12 mouse cellular contexts compared by ENCODE assay signal in genomic region chr13:114915767-114916166, GRCm38 (mm10). TPM values are rescaled to one million over a fixed set of nuclear protein-coding genes. Genes with fewer than 3 reads are reported as not detected.
A peak's percentile ranks its signal among the peaks of the same experiment; 100 is the strongest.
DNase-seq lines count a peak whose midpoint lies in the region; ATAC-seq lines count a peak whose summit lies in the region.
"Had no signal": no experiment of that assay in that cellular context is flagged by ENCODE, and none has a peak within 500 bp of the region (broad histone marks: within the 10 kb centered on the region; RNA-seq: fewer than 3 reads in every experiment).

No protein-coding gene starts in this region.

- 0 out of 2 replicates have a peak, but pooled peaks have one; percentile 7 for ATAC-seq in intestine, embryonic 16.5 days
- ATAC-seq in megakaryocyte-erythroid progenitor cell, adult 5-6 weeks (replicated peaks; ENCODE audit: low FRiP score, low TSS enrichment, poor library complexity, severe bottlenecking), result peak; percentile 79
- ATAC-seq in hindbrain, embryonic 12.5 days (ENCODE audit: low FRiP score), result no peak
- no peak for ATAC-seq in forebrain, embryonic 12.5 days (ENCODE audit: low FRiP score)
- ATAC-seq: forebrain, postnatal 0 days; hindbrain, postnatal 0 days had no signal

- H3K4me2 ChIP-seq in intestine, embryonic 16.5 days (ENCODE audit: low read depth, low read length), result no peak overlapping the region
- H3K4me2 ChIP-seq in hindbrain, embryonic 12.5 days (replicated peaks), result no peak overlapping the region
- H3K4me2 ChIP-seq in forebrain, embryonic 12.5 days, result no peak overlapping the region

- 38% methylated on average over 5 of the region's 5 CpGs for WGBS in intestine, embryonic 16.5 days
- WGBS in hindbrain, embryonic 12.5 days, result 68% methylated on average over 5 of the region's 5 CpGs
- 90% methylated on average over 5 of the region's 5 CpGs for WGBS in forebrain, embryonic 12.5 days

- H3K4me1 ChIP-seq in intestine, embryonic 16.5 days (ENCODE audit: control insufficient read depth, insufficient read depth, low read length), result peaks cover 7% of the 10 kb centered on the region
- H3K4me1 ChIP-seq in hindbrain, embryonic 12.5 days, result no peaks in the 10 kb centered on the region
- no peaks in the 10 kb centered on the region for H3K4me1 ChIP-seq in forebrain, embryonic 12.5 days

- peak; percentile 5 for DNase-seq in spleen, adult 12 weeks (ENCODE audit: low spot score)
- DNase-seq in spleen, adult 18-20 months, result no peak
- DNase-seq in T-cell, adult 2 months (ENCODE audit: low spot score), result peak; percentile 61
- no peak for DNase-seq in layer of hippocampus, adult 9-10 months (ENCODE audit: low spot score)
- DNase-seq: adrenal gland, postnatal 25 days; forebrain, postnatal 0 days; kidney, postnatal 14 days had no signal

- no peak overlapping the region for H3K4me3 ChIP-seq in intestine, embryonic 16.5 days (ENCODE audit: low read length)
- no peak overlapping the region for H3K4me3 ChIP-seq in hindbrain, embryonic 12.5 days
- no peak overlapping the region for H3K4me3 ChIP-seq in forebrain, embryonic 12.5 days (replicated peaks)

- no peak overlapping the region for H3K9ac ChIP-seq in intestine, embryonic 16.5 days (ENCODE audit: low read depth, low read length)
- no peak overlapping the region for H3K9ac ChIP-seq in hindbrain, embryonic 12.5 days
- H3K9ac ChIP-seq in forebrain, embryonic 12.5 days, result no peak overlapping the region
- H3K9ac ChIP-seq: forebrain, postnatal 0 days had no signal

- peak overlapping the region; percentile 41 for H3K27ac ChIP-seq in intestine, embryonic 16.5 days (ENCODE audit: low read length)
- no peak overlapping the region for H3K27ac ChIP-seq in hindbrain, embryonic 12.5 days
- no peak overlapping the region for H3K27ac ChIP-seq in forebrain, embryonic 12.5 days
- H3K27ac ChIP-seq: hindbrain, postnatal 0 days had no signal

- no peaks in the 10 kb centered on the region for H3K9me3 ChIP-seq in intestine, embryonic 16.5 days (ENCODE audit: control insufficient read depth, low read length)
- H3K9me3 ChIP-seq in hindbrain, embryonic 12.5 days (replicated peaks), result no peaks in the 10 kb centered on the region
- H3K9me3 ChIP-seq in forebrain, embryonic 12.5 days, result peaks cover 5% of the 10 kb centered on the region; the same call in 1 of the 2 replicates

- 0 out of 2 replicates have a peak, but pooled peaks cover 2% of the 10 kb centered on the region for H3K36me3 ChIP-seq in intestine, embryonic 16.5 days (ENCODE audit: control insufficient read depth, insufficient read depth, low read length)
- no peaks in the 10 kb centered on the region for H3K36me3 ChIP-seq in hindbrain, embryonic 12.5 days
- no peaks in the 10 kb centered on the region for H3K36me3 ChIP-seq in forebrain, embryonic 12.5 days (replicated peaks)

- H3K27me3 ChIP-seq in intestine, embryonic 16.5 days (replicated peaks; ENCODE audit: control insufficient read depth, insufficient read depth, low read length), result no peaks in the 10 kb centered on the region
- H3K27me3 ChIP-seq in hindbrain, embryonic 12.5 days, result no peaks in the 10 kb centered on the region
- H3K27me3 ChIP-seq in forebrain, embryonic 12.5 days, result no peaks in the 10 kb centered on the region

RNA-seq across cellular contexts. Expression of gene Itga2, which starts 16.1 kb away (rescaled TPM):
- 4.3 and 5.9 TPM in 2 replicates for polyA plus RNA-seq in intestine, embryonic 16.5 days (2015; fragmentation: Nextera tagmentation; extraction: Ambion mirVana)
- total RNA-seq in megakaryocyte-erythroid progenitor cell, adult 5-6 weeks (2014; fragmentation: Nextera tagmentation), result 0.39 and 0.72 TPM in 2 replicates
- total RNA-seq in megakaryocyte-erythroid progenitor cell, adult 5-6 weeks (2017), result 0.61 and 1.3 TPM in 2 replicates
- polyA plus RNA-seq in hindbrain, embryonic 12.5 days (2016; fragmentation: Nextera tagmentation; extraction: Ambion mirVana), result 2.0 and 2.9 TPM in 2 replicates
- polyA plus RNA-seq in forebrain, embryonic 12.5 days (2016; fragmentation: Nextera tagmentation; extraction: Ambion mirVana), result 1.3 and 1.4 TPM in 2 replicates

Comparison
In these comparisons a context has a peak if more than half of its experiments do, and no peak if none do; other contexts are left out.
1. DNase-seq: peak in spleen, adult 12 weeks (single experiment) and T-cell, adult 2 months (single experiment); none in spleen, adult 18-20 months (0 of 2) and layer of hippocampus, adult 9-10 months (single experiment).
2. ATAC-seq: peak in intestine, embryonic 16.5 days (single experiment) and megakaryocyte-erythroid progenitor cell, adult 5-6 weeks (single experiment); none in hindbrain, embryonic 12.5 days (single experiment) and forebrain, embryonic 12.5 days (single experiment).